Mouse (Mus musculus): ENCODE results near the gene Gm21887. TPM values are rescaled to one million over a fixed set of nuclear protein-coding genes. Genes with fewer than 3 reads are reported as not detected.
A peak's percentile ranks its signal among the peaks of the same experiment; 100 is the strongest.
"Not testable (repeated sequence)": the region's sequence is repeated elsewhere in the genome, so short reads cannot be mapped to it uniquely, and the experiment has no call there.

Gm21887 gene
- total RNA-seq, 2 experiments from 2014 or later, result 25.3 to 29.1 TPM

DNA sequence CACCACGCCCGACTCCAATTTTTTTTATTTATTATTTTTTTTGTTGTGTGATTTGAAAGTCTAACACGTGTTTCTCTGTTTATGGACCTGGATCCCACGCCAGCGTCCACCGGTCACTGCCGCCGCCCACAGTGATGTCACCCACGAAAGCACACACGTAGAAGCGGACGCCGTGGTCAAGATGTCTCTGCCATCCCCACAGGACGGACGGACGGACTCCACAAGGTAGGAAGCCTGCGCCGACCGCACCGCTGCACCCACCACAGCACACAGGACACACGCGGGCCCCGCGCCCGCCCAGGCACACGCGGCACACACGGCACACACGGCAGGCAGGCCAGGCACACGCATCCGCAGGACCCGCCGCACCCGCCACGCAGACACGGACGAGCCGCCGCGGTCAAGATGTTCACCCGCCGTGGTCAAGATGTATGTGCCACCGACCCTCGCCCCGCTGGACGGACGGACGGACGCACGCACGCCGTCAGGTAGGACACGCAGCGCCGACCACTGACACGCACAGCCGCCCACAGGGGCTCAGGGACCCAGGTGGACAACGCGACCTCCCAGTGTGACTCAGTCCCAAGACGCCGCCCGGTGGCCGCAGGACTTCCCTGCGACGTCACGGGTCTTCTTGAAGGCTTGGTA is 9.2 kb downstream of the Gm21887 start:
- TF ChIP-seq CTCF (IDR thresholded peaks at IDR 0.05), result peak; percentile 14; the same call in 1 of the 2 replicates
- intact Hi-C loops (cut with DNase I); H3K4me3 ChIP-seq; H3K27ac ChIP-seq: not testable (repeated sequence)
- peak; percentile 77 for DNase-seq

DNA sequence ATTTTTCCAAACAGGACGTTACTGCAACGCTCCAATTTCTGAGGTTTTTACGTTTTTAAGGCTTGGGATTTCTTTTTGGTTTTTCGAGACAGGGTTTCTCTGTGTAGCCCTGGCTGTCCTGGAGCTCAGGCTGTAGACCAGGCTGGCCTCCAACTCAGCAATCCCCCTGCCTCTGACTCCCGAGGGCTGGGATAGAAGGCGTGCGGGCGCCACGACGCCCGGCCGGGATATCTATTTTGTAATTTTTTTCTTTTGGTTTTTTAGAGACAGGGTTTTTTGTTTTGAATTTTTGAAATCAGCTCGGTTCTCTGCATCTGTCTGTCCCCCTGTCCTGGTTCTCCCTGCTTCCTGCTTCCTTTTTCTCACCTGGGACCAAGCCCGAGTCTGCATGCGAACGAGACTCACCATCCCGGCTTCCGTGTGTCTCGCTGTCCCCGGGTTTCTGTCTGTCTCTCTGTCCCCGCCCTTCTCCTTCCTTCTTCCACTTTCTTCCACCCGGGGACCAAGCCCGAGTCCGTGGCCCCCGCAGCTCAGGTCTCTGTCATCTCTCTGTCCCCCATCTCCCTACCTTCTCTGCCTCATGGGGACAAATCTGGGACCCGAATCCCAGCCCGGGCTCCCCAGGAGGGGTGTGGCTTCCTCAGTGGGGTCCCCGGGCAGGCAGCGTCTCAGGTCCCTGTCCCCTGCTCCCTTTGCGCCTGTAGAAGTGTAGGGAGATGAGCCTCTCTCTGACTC is 9.9 kb downstream of the Gm21887 start:
- intact Hi-C loops (cut with DNase I); H3K27ac ChIP-seq; H3K4me3 ChIP-seq: not testable (repeated sequence)
- peak; percentile 64 for DNase-seq

DNA sequence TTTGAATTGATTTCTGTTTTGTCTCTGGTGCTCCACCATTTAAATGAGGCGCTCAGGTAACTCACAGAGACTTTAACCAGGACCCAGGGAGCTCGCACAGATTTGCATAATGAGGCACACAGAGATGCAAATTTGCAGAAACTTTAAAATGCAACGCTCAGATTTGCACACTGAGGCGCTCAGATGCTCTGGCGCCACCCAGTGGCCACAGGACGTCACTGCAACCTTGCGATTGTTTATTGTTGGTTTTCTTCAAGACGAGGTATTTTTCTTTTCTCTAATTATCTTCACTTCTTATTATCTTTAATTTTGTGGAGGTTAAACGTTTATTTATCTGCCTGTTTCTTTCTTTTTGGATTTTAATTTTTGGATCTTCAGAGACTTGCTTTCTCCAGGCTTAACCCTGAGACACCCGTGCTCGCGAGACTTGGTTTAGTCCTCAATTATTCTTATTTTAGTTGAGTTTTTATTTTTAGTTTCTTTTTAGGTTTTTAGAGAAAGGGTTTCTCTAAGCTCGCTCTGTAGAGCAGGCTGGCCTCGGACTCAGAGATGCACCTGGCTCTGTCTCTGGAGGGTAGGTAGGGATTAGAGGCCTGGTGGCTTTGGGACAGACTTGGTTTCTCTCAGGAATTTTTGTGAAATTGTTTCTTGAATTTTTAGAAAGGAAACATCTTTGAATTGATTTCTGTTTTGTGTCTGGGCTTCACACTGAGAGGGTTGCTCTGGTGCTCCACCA is 10.7 kb downstream of the Gm21887 start:
- H3K4me3 ChIP-seq; intact Hi-C loops (cut with DNase I); H3K27ac ChIP-seq: not testable (repeated sequence)
- peak; percentile 91 for DNase-seq

DNA sequence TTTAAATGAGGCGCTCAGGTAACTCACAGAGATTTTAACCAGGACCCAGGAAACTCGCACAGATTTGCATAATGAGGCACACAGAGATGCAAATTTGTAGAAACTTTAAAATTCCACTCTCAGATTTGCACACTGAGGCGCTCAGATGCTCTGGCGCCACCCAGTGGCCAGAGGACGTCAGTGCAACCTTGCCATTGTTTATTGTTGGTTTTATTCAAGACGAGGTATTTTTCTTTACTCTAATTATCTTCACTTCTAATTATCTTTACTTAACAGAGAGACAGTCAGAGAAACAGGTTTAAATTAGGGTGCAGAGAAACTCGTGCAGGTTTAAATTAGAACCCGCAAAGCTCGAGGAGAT is 11.2 kb downstream of the Gm21887 start:
- H3K4me3 ChIP-seq; H3K27ac ChIP-seq; intact Hi-C loops (cut with DNase I): not testable (repeated sequence)
- TF ChIP-seq CTCF (IDR thresholded peaks at IDR 0.05), result peak; percentile 97
- DNase-seq, result peak; percentile 73

DNA sequence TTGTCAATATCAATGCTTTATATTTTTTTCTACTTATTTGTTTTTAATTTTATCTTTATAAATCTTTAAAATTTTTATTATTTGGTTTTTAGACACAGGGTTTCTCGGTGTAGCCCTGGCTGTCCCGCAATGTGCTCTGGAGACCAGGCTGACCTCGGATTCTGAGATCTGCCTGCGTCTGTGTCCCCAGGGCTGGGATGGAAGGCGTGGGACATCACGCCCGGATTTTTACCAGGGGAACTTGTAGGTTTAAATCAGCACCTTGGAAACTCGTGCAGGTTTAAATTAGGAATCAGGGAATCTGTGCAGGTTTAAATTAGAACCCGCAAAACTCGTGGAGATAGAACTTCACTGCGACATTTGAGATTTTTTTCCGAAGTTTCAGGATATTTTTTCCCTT is 11.7 kb downstream of the Gm21887 start:
- intact Hi-C loops (cut with DNase I), result not testable (repeated sequence)

DNA sequence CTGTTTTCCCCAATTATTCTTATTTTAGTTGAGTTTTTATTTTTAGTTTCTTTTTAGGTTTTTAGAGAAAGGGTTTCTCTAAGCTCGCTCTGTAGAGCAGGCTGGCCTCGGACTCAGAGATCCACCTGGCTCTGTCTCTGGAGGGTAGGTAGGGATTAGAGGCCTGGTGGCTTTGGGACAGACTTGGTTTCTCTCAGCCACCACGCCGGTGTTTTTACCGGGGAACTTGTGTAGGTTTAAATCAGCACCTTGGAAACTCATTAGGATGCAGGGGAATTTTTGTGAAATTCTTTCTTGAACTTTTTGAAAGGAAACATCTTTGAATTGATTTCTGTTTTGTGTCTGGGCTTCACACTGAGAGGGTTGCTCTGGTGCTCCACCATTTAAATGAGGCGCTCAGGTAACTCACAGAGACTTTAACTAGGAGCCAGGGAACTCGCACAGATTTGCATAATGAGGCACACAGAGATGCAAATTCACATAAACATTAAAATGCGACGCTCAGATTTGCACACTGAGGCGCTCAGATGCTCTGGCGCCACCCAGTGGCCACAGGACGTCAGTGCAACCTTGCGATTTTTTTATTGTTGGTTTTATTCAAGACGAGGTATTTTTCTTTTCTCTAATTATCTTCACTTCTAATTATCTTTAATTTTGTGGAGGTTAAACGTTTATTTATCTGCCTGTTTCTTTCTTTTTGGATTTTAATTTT is 12.4 kb downstream of the Gm21887 start:
- DNase-seq, result not testable (repeated sequence)
- TF ChIP-seq CTCF (IDR thresholded peaks at IDR 0.05), result peak; percentile 97

More for the DNA sequence above, 11.7 kb downstream of the Gm21887 start:
- not testable (repeated sequence) for H3K4me3 ChIP-seq, DNase-seq, H3K27ac ChIP-seq

More for the DNA sequence above, 12.4 kb downstream of the Gm21887 start:
- intact Hi-C loops (cut with DNase I); H3K27ac ChIP-seq; H3K4me3 ChIP-seq: not testable (repeated sequence)

Other genes with a start within 250 kb of the Gm21887 start
- gene 4933400A11Rik, start 230.0 kb upstream of the Gm21887 start, total RNA-seq (2021), result not detected

All from gastrocnemius, adult 2 months (tissue).